Mouse (Mus musculus) layer of hippocampus, adult 11-12 months (tissue): ENCODE data around the gene Cmc1.

ENCODE experiments used
- DNase-seq: peaks from one replicate; pipeline ENCODE4 v3.0.0; 2022; ENCODE audit warnings: low spot score

Gene Cmc1

GRCm38 (mm10) chr9:118030252-118030651 is 119.7 kb downstream of the Cmc1 start:
- DNase-seq = no peak

DNA sequence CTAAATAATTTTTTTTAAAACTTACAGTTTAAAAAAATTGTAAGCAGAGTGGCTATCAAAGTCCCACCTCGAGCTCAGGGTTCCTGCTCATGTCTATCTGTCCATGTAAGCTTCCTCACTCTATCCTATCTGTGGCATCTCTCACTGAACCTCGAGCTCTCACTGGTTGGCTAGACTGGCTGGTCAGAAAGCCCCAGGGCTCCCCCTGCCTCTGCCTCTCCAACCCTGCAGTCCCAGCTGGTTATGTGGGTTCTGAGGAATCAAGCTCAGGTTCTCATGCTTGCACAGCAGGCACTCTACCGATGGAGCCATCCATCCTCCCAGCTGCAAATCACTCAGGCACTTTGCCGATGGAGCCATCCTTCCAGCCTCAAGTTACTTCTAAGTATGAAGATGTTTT is 120.5 kb downstream of the Cmc1 start:
- no peak for DNase-seq

GRCm38 (mm10) chr9:118024966-118025365 is 125.0 kb downstream of the Cmc1 start:
- no peak for DNase-seq
